Mouse (Mus musculus) left cerebral cortex, adult 2 months (tissue): ENCODE measurements around the gene Rab15. TPM values are rescaled to one million over a fixed set of nuclear protein-coding genes. Genes with fewer than 3 reads are reported as not detected.

Experiments
- DNase-seq, 2 experiments: peaks; one replicate each; pipeline ENCODE4 v3.0.0; 2021 to 2022; ENCODE audit warnings: low spot score in 2 of 2, mixed read lengths in 1 of 2; ENCODE audit errors: extremely low spot score in 1 of 2
- H3K27ac ChIP-seq: fragments of 200-600 bp; 2 replicates; pipeline ENCODE4 v1.8.1; 2022
- H3K4me3 ChIP-seq: fragments of 200-600 bp; 2 replicates; pipeline ENCODE4 v1.8.1; 2022
- CTCF ChIP-seq: fragments of 200-600 bp; IDR thresholded peaks from 2 replicates; pipeline ENCODE4 v1.8.1; 2022; ENCODE audit warnings: antibody characterized with exemption, mild to moderate bottlenecking, moderate library complexity
- intact Hi-C: fragments of 180-260 bp; cut with DNase I; formaldehyde crosslinking; loops from one replicate; pipeline ENCODE4 v1.15.1; 2025
- total RNA-seq, 2 experiments: library from RNA; stranded (reverse); gene quantifications; 2 replicates each; pipeline ENCODE4 v1.2.3; 2021

Gene Rab15
- total RNA-seq, 2 experiments from 2014 or later: 271 to 278 TPM

- TF ChIP-seq CTCF: no peak
- Histone ChIP-seq H3K4me3 (no peak overlapping the region), H3K27ac (no peak overlapping the region)
- intact Hi-C loops: no loop called here
- DNase-seq: no peak
These were observed 17.4 kb upstream of the Rab15 start for GRCm38 (mm10) chr12:76840081-76840480.

- intact Hi-C loops: no loop called here
- no peak overlapping the region for H3K27ac ChIP-seq
- no peak for TF ChIP-seq CTCF
These were observed 16.6 kb upstream of the Rab15 start for GRCm38 (mm10) chr12:76839298-76839697.

GRCm38 (mm10) chr12:76837844-76838650 lies 15.3 kb upstream of the Rab15 start:
- Histone ChIP-seq H3K4me3 (peak overlapping the region; percentile 66), H3K27ac (peak overlapping the region; percentile 85)
- intact Hi-C loops: loop anchor here (1.0 kb wide), 2 partner anchors 41 to 124 kb away; partner anchors contain the start of gene Max
- DNase-seq: no peak
- no peak for TF ChIP-seq CTCF

More at GRCm38 (mm10) chr12:76839298-76839697, 16.6 kb upstream of the Rab15 start:
- no peak for DNase-seq
- H3K4me3 ChIP-seq: no peak overlapping the region

- intact Hi-C loops: loop anchor here (1.0 kb wide), 2 partner anchors 42 to 125 kb away; partner anchors contain the start of gene Max
- peak; percentile 87 for TF ChIP-seq CTCF
- peak overlapping the region; percentile 85 for H3K27ac ChIP-seq
- peak; percentile 98 for DNase-seq
- peak overlapping the region; percentile 66 for H3K4me3 ChIP-seq
These were observed 14.6 kb upstream of the Rab15 start for GRCm38 (mm10) chr12:76837101-76837843.

GRCm38 (mm10) chr12:76832704-76833103 lies 10.0 kb upstream of the Rab15 start:
- no peak for DNase-seq
- intact Hi-C loops: no loop called here
- peak; percentile 88 for TF ChIP-seq CTCF
- no peak overlapping the region for H3K27ac ChIP-seq
- H3K4me3 ChIP-seq: no peak overlapping the region

GRCm38 (mm10) chr12:76825283-76825682 lies 2.6 kb upstream of the Rab15 start:
- no peak for TF ChIP-seq CTCF
- no peak for DNase-seq
- Histone ChIP-seq H3K4me3 (no peak overlapping the region), H3K27ac (no peak overlapping the region)
- intact Hi-C loops: no loop called here

- H3K27ac ChIP-seq: peak overlapping the region; percentile 98
- no peak; the same call in 1 of the 2 replicates for TF ChIP-seq CTCF
- DNase-seq: peak; percentile 56 to 61
- H3K4me3 ChIP-seq: peak overlapping the region; percentile 66
- intact Hi-C loops: loop anchor here (5.0 kb wide), 1 partner anchor 115 kb away; no protein-coding TSS in a partner anchor
These were observed 582 bp downstream of the Rab15 start for GRCm38 (mm10) chr12:76822002-76822650.

- TF ChIP-seq CTCF: no peak
- intact Hi-C loops: loop anchor here (5.0 kb wide), 1 partner anchor 113 kb away; no protein-coding TSS in a partner anchor
- peak overlapping the region; percentile 98 for H3K27ac ChIP-seq
These were observed 2.1 kb downstream of the Rab15 start for GRCm38 (mm10) chr12:76820615-76821014.

GRCm38 (mm10) chr12:76819816-76820215 lies 2.9 kb downstream of the Rab15 start:
- Histone ChIP-seq H3K27ac (peak overlapping the region; percentile 98), H3K4me3 (peak overlapping the region; percentile 66)
- TF ChIP-seq CTCF: no peak
- intact Hi-C loops: loop anchor here (1.0 to 5.0 kb wide), 3 partner anchors 14 to 123 kb away; no protein-coding TSS in a partner anchor
- DNase-seq: no peak

More at GRCm38 (mm10) chr12:76820615-76821014, 2.1 kb downstream of the Rab15 start:
- peak overlapping the region; percentile 66 for H3K4me3 ChIP-seq
- no peak for DNase-seq

GRCm38 (mm10) chr12:76818908-76819307 lies 3.8 kb downstream of the Rab15 start:
- H3K4me3 ChIP-seq: peak overlapping the region; percentile 23; the same call in 1 of the 2 replicates
- TF ChIP-seq CTCF: no peak

GRCm38 (mm10) chr12:76818120-76818519 lies 4.6 kb downstream of the Rab15 start:
- intact Hi-C loops: loop anchor here (5.0 kb wide), 1 partner anchor 121 kb away; no protein-coding TSS in a partner anchor
- Histone ChIP-seq H3K27ac (peak overlapping the region; percentile 98), H3K4me3 (peak overlapping the region; percentile 28)
- TF ChIP-seq CTCF: no peak
- no peak for DNase-seq

More at GRCm38 (mm10) chr12:76818908-76819307, 3.8 kb downstream of the Rab15 start:
- DNase-seq: peak; percentile 61 to 84
- peak overlapping the region; percentile 98 for H3K27ac ChIP-seq
- intact Hi-C loops: loop anchor here (1.0 to 5.0 kb wide), 2 partner anchors 13 to 122 kb away; no protein-coding TSS in a partner anchor
